Mouse (Mus musculus) brown adipose tissue, adult 24 weeks (tissue): ENCODE results near the gene Otor. TPM values are rescaled to one million over a fixed set of nuclear protein-coding genes. Genes with fewer than 3 reads are reported as not detected.

Experiments used
- H3K27ac ChIP-seq: fragments of 200-500 bp; replicated peaks from 2 replicates; pipeline ENCODE4 v1.5.1; 2012; ENCODE audit warnings: low read depth, mild to moderate bottlenecking, low read length
- H3K4me1 ChIP-seq: fragments of 200-500 bp; 2 replicates; pipeline ENCODE4 v1.6.1; 2012; ENCODE audit warnings: low read length, mixed read lengths; ENCODE audit not compliant: control insufficient read depth, insufficient read depth, insufficient read length
- H3K4me3 ChIP-seq: fragments of 200-500 bp; 2 replicates; pipeline ENCODE4 v1.5.1; 2012; ENCODE audit warnings: low read depth, mild to moderate bottlenecking, low read length, moderate library complexity; ENCODE audit not compliant: insufficient read depth
- polyA plus RNA-seq: library from polyadenylated mRNA; stranded (reverse); fragments of >200 nt; gene quantifications from 2 replicates; pipeline ENCODE4 v1.2.4, GENCODE M21; 2012; ENCODE audit not compliant: missing spikeins, insufficient read depth, insufficient read length

Gene Otor
- not detected in 2 replicates for polyA plus RNA-seq

GRCm38 (mm10) chr2:143078198-143078851 lies at the start of gene Otor:
TSS of gene Otor (plus strand) at chr2:143078473.
- no peak within 1 kb of the TSS for H3K4me3 ChIP-seq
- no peak within 1 kb of the TSS for H3K27ac ChIP-seq
- no peaks in the 10 kb centered on the region for H3K4me1 ChIP-seq

DNA sequence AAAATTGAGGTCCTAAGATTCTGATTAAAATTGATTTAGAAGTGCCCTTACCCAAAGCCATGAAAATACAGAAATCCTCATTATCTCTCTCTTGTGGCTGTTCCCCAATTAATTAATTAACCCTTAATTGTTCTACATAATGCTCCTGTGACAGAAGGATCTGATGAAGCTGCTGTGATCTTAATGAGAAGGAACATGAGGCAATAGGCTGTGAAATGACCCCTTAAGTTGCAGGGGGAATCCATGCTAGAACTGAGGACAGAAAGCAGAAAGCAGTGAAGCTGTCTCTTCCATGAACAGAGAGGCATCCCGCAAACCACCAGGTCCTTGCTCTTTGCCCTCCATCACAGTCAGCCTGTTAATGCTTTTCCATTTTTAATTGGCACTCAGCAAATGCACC lies 47.0 kb upstream of the Otor start:
- no peak overlapping the region for H3K27ac ChIP-seq
- no peaks in the 10 kb centered on the region for H3K4me1 ChIP-seq
- H3K4me3 ChIP-seq: no peak overlapping the region

- H3K4me3 ChIP-seq: no peak overlapping the region
- H3K4me1 ChIP-seq: no peaks in the 10 kb centered on the region
- no peak overlapping the region for H3K27ac ChIP-seq
Measured at GRCm38 (mm10) chr2:143032378-143033255, 45.7 kb upstream of the Otor start.

- no peak overlapping the region; the same call in 1 of the 2 replicates for H3K27ac ChIP-seq
- no peak overlapping the region for H3K4me3 ChIP-seq
- no peaks in the 10 kb centered on the region for H3K4me1 ChIP-seq
Measured at GRCm38 (mm10) chr2:143034350-143035085, 43.8 kb upstream of the Otor start.

DNA sequence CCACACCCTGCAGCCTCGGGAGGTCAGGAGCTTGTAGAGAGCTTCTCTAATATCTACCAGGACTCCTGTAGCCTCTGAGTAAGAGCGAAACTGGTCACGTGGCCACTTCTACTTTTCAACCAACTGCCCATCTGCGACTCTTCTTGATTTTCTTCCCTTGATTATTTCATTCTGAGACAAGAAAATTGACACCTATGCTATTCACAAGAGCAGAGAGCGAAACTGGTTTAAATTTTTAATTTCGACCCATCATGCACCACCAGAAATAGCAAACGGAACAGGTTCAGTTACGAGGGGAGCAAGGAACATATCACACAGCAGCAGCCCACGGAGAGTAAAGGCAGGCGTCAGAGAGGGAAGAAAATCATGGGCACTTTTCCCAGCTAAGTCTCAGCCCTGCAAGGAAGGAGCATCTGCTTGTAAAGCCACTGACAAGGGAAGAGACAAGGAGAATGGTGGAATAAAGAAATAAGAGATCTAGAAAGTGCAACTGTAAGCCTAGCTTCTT lies 43.1 kb upstream of the Otor start:
- 0 out of 2 replicates have a peak overlapping the region, but pooled peaks have one; percentile 7 for H3K27ac ChIP-seq
- H3K4me1 ChIP-seq: no peaks in the 10 kb centered on the region
- H3K4me3 ChIP-seq: no peak overlapping the region; the same call in 1 of the 2 replicates

- H3K4me3 ChIP-seq: no peak overlapping the region
Measured at GRCm38 (mm10) chr2:143041596-143041995, 36.7 kb upstream of the Otor start.

DNA sequence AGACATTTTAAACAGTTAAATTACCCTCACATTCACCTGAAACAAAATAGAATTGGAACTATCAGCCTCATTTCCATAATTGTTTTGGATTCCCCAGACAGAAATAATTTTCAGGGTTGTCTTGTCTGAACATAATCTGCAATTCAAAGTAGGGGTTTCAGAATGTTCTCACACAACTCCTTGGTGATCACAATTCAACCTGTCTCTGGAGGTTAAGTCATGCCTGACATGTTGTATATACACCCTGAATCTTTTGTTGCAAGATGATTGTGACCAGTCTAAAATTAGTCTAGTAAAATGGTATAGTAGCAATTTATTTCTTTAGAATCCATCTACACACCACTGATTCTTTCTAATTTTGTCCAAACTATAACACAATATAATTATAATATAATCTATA lies 23.0 kb upstream of the Otor start:
- no peak overlapping the region for H3K4me3 ChIP-seq
- H3K4me1 ChIP-seq: no peaks in the 10 kb centered on the region
- no peak overlapping the region for H3K27ac ChIP-seq

More at GRCm38 (mm10) chr2:143041596-143041995, 36.7 kb upstream of the Otor start:
- Histone ChIP-seq H3K27ac (no peak overlapping the region), H3K4me1 (no peaks in the 10 kb centered on the region)

DNA sequence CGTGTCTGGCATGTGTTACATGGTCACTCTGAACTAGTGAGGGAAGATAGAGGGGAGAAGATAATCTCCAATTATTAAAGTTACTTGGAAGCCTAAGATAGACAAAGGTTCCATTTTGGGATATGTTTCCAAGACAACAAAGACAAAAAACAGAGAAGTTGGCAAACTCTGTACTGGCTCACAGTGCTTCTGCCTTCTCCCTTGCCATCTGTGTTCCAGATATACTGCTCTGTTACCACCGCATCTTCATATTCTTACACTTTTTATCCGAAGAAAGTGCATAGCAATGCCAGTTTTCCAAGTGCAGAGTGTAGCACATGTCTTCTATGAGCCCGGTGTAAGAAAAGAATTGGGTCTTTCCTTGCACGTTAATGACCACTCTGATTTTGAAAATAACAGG lies 21.5 kb upstream of the Otor start:
- H3K4me1 ChIP-seq: no peaks in the 10 kb centered on the region
- no peak overlapping the region for H3K27ac ChIP-seq
- no peak overlapping the region for H3K4me3 ChIP-seq

DNA sequence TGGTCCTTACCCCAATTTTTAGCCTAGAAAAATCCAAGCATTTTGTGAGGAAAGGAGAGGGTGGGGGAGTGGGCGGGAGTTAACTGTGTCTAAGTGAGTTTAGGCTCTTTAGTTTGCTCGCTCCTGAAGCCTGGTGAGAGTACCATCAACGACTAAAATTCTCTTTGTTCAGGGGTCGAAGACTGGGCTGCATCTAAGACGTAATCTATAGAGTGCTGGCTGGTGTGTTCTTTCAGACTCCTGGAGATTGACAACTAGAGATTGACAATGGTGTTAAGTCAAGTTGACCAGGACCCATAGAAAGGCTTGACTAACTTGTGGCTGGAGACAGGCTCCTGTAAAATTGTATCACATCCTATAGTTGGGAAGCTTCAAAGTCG lies 15.9 kb upstream of the Otor start:
- no peak overlapping the region for H3K27ac ChIP-seq

DNA sequence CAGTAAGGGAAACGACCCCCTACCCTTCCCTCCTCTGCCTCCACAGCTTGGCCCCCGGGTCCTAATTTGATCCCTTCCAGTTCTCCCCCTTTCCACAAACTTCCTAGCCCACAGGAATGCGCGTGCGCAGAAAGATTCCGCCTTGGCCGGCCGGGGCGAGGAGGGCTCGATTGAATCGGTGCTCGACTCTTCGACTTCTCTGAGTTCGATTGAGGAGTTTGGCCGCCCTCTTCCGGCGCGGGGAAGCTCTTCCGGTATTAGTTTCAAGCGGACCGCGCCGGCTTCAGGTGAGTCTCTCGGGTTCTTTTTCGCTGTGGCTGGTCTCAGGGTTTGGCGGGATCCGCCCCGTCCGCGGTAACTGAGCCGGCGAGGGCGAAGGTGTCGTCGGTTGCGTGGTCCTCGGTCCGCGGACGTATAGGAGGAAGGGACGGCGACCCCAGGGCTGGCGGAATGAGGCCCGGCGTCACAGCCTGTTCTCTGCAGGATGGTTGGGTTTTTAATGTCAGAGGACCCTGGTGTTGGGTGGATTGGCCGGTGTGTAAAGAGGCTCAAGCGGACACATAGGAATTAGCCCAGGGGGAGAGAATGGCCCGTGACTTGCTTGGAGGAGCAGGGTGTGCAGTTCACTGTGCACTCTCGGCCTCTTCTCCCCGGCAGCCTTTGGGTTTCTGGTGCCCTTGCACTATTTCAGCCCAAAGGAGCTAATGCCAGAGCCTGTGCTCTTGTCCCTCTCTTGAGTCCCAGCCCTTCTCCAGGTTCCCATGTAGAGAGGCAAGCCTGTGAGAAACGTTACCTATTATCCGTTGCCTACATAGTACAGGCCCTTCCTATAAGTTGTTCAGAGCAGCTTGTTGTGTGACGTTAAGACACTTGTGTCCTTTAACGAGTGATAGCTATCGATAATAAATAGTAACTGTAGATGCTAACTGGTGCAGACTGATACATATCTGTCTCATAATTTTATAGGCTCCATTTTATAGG lies 15.2 kb upstream of the Otor start, which contains the start of gene Snrpb2:
Snrpb2 (plus strand) TSS at position 228 of the 981 bp plus-strand sequence.
- peak within 1 kb of the TSS; percentile 93 for H3K4me3 ChIP-seq
- H3K4me1 ChIP-seq: peaks cover 2% of the 10 kb centered on the region; the same call in 1 of the 2 replicates
- no peak within 1 kb of the TSS for H3K27ac ChIP-seq

More for the DNA sequence above, 15.9 kb upstream of the Otor start:
- Histone ChIP-seq H3K4me1 (peaks cover 2% of the 10 kb centered on the region; the same call in 1 of the 2 replicates), H3K4me3 (peak overlapping the region; percentile 93)

- peaks cover 2% of the 10 kb centered on the region; the same call in 1 of the 2 replicates for H3K4me1 ChIP-seq
- no peak overlapping the region for H3K27ac ChIP-seq
- H3K4me3 ChIP-seq: no peak overlapping the region
Measured at GRCm38 (mm10) chr2:143065914-143066313, 12.4 kb upstream of the Otor start.

DNA sequence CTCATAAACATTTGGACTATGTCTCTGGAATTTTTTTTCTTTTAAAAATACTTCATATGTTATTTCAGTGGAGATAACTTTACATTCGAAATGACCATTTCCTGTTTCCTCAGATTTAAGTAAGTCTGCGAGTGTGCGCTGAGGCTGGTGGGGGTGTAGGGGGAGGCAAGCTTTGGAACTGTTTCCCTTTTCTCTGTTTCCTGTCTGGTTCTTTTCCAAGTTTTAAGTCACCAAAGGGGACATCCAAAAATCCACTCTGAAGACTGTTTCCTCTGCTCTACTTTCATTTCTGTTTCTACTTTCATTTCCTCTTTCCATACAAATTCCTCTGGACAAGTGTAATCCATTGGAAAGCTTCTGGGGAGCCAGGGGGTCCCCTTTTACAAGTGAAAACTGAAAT lies 3.4 kb downstream of the Otor start:
- Histone ChIP-seq H3K27ac (peak overlapping the region; percentile 69), H3K4me3 (no peak overlapping the region), H3K4me1 (no peaks in the 10 kb centered on the region)

DNA sequence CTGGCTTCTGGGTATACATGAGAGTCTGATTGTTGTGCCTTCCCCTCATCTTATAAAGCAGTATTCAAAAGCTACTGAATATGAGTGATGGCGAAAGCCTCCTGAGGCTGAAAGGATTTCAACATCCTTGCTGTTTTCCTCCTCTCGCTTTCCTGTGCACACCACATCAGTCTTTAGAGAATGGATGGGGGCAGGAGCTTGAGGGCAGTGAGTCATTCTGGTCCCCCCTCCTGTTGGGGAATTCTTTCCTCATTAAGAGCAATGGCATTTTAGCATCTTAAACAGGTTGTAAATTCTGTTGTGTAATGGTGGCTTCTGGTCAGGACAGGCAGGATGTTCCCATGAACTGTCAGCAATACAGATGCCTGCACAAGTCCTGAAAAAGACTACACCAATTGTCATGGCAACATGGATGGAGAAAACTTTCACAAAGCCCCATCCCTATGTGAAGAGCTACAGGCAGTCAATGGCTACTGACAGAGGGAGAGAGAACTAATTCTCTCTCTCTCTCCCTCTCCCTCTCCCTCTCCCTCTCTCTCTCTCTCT lies 6.7 kb downstream of the Otor start:
- Histone ChIP-seq H3K4me3 (no peak overlapping the region), H3K27ac (no peak overlapping the region), H3K4me1 (no peaks in the 10 kb centered on the region)

DNA sequence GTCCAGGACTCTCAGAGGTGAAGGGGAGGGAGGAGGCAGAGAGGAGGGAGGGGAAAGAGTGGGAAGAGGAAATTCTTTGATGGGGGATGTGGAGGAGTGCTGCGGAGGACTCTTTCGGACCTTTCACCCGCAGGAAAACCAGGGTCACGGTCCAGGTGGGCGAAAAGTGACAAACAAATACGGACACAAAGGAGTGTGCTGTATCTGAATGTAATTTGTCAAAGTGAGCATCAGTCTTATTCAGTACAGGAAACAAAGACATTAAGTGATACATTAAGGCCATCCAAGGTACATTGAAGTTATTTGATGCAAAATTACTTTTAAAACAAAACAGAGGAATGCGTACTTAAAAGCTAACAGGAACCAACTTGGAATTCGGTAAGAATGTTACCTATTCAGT lies 11.6 kb downstream of the Otor start:
- H3K27ac ChIP-seq: no peak overlapping the region
- no peak overlapping the region for H3K4me3 ChIP-seq
- H3K4me1 ChIP-seq: no peaks in the 10 kb centered on the region
